Mouse (Mus musculus): ENCODE measurements around the gene Ifnar1.
"Not testable (repeated sequence)": the region's sequence is repeated elsewhere in the genome, so short reads cannot be mapped to it uniquely, and the experiment has no call there.

Ifnar1 gene

GRCm38 (mm10) chr16:91505116-91505601, 20.1 kb downstream of the Ifnar1 start:
- no peak for DNase-seq (ENCODE audit: low spot score)

- no peak for DNase-seq (ENCODE audit: low spot score)
These were observed 21.4 kb downstream of the Ifnar1 start for GRCm38 (mm10) chr16:91506396-91506795.

GRCm38 (mm10) chr16:91512161-91512787, 27.2 kb downstream of the Ifnar1 start:
- peak; percentile 85 for DNase-seq (ENCODE audit: low spot score)

GRCm38 (mm10) chr16:91513099-91513498, 28.1 kb downstream of the Ifnar1 start:
- DNase-seq (ENCODE audit: low spot score) = no peak

GRCm38 (mm10) chr16:91517020-91517419, 32.0 kb downstream of the Ifnar1 start:
- no peak for DNase-seq (ENCODE audit: low spot score)

GRCm38 (mm10) chr16:91522040-91522439, 37.0 kb downstream of the Ifnar1 start:
- peak; percentile 39 for DNase-seq (ENCODE audit: low spot score)

GRCm38 (mm10) chr16:91522479-91523309, 37.7 kb downstream of the Ifnar1 start:
- DNase-seq (ENCODE audit: low spot score) = peak; percentile 82

GRCm38 (mm10) chr16:91524206-91524605, 39.2 kb downstream of the Ifnar1 start:
- no peak for DNase-seq (ENCODE audit: low spot score)

GRCm38 (mm10) chr16:91526274-91526673, 41.2 kb downstream of the Ifnar1 start:
- DNase-seq (ENCODE audit: low spot score) = no peak

- DNase-seq (ENCODE audit: low spot score) = peak; percentile 74
These were observed 42.0 kb downstream of the Ifnar1 start for GRCm38 (mm10) chr16:91527051-91527450.

GRCm38 (mm10) chr16:91527500-91527899, 42.5 kb downstream of the Ifnar1 start:
- DNase-seq (ENCODE audit: low spot score) = no peak

GRCm38 (mm10) chr16:91528578-91528977, 43.5 kb downstream of the Ifnar1 start:
- DNase-seq (ENCODE audit: low spot score) = no peak

GRCm38 (mm10) chr16:91530830-91531229, 45.8 kb downstream of the Ifnar1 start:
- DNase-seq (ENCODE audit: low spot score) = not testable (repeated sequence)

GRCm38 (mm10) chr16:91531856-91532255, 46.8 kb downstream of the Ifnar1 start:
- no peak for DNase-seq (ENCODE audit: low spot score)

- no peak for DNase-seq (ENCODE audit: low spot score)
These were observed 47.4 kb downstream of the Ifnar1 start for GRCm38 (mm10) chr16:91532429-91532828.

- peak; percentile 28 for DNase-seq (ENCODE audit: low spot score)
These were observed 48.3 kb downstream of the Ifnar1 start for GRCm38 (mm10) chr16:91533097-91534001.

- DNase-seq (ENCODE audit: low spot score) = no peak
These were observed 49.4 kb downstream of the Ifnar1 start for GRCm38 (mm10) chr16:91534477-91534876.

- DNase-seq (ENCODE audit: low spot score) = no peak
These were observed 49.9 kb downstream of the Ifnar1 start for GRCm38 (mm10) chr16:91534888-91535287.

GRCm38 (mm10) chr16:91536372-91536771, 51.3 kb downstream of the Ifnar1 start:
- DNase-seq (ENCODE audit: low spot score) = no peak

- DNase-seq (ENCODE audit: low spot score) = no peak
These were observed 52.0 kb downstream of the Ifnar1 start for GRCm38 (mm10) chr16:91537065-91537464.

GRCm38 (mm10) chr16:91538051-91538450, 53.0 kb downstream of the Ifnar1 start:
- no peak for DNase-seq (ENCODE audit: low spot score)

GRCm38 (mm10) chr16:91538513-91538912, 53.5 kb downstream of the Ifnar1 start:
- no peak for DNase-seq (ENCODE audit: low spot score)
